ENCODE assay signal across 8 mouse cellular contexts in genomic region chr4:43058753-43059654, GRCm38 (mm10). TPM values are rescaled to one million over a fixed set of nuclear protein-coding genes. Genes with fewer than 3 reads are reported as not detected.
DNase-seq lines count a peak whose midpoint lies in the region; ATAC-seq lines count a peak whose summit lies in the region.

Unc13b (plus strand) TSS chr4:43058953.

- 0 out of 2 replicates have a peak, but pooled peaks cover 2% of the 10 kb centered on the region for H3K4me1 ChIP-seq in embryonic facial prominence, embryonic 11.5 days (ENCODE audit: control insufficient read depth, insufficient read depth, low read length)
- H3K4me1 ChIP-seq in intestine, embryonic 16.5 days (ENCODE audit: control insufficient read depth, insufficient read depth, low read length), result peaks cover 3% of the 10 kb centered on the region; the same call in 1 of the 2 replicates
- H3K4me1 ChIP-seq in limb, embryonic 10.5 days, result peaks cover 11% of the 10 kb centered on the region
- no peaks in the 10 kb centered on the region for H3K4me1 ChIP-seq in midbrain, embryonic 12.5 days

- H3K4me2 ChIP-seq in embryonic facial prominence, embryonic 11.5 days (ENCODE audit: low read depth, low read length), result peak within 1 kb of the TSS; percentile 95
- peak within 1 kb of the TSS; percentile 81 for H3K4me2 ChIP-seq in intestine, embryonic 16.5 days (ENCODE audit: low read depth, low read length)
- H3K4me2 ChIP-seq in midbrain, embryonic 12.5 days (replicated peaks), result peak within 1 kb of the TSS; percentile 77

- no peak within 1 kb of the TSS for H3K27ac ChIP-seq in embryonic facial prominence, embryonic 11.5 days (replicated peaks; ENCODE audit: low read depth, low read length)
- peak within 1 kb of the TSS; percentile 77 for H3K27ac ChIP-seq in intestine, embryonic 16.5 days (ENCODE audit: low read length)
- peak within 1 kb of the TSS; percentile 77 for H3K27ac ChIP-seq in limb, embryonic 10.5 days
- peak within 1 kb of the TSS; percentile 78 for H3K27ac ChIP-seq in midbrain, embryonic 12.5 days (replicated peaks)

- H3K27me3 ChIP-seq in embryonic facial prominence, embryonic 11.5 days (ENCODE audit: control insufficient read depth, insufficient read depth, low read length), result peaks cover 6% of the 10 kb centered on the region
- H3K27me3 ChIP-seq in intestine, embryonic 16.5 days (replicated peaks; ENCODE audit: control insufficient read depth, insufficient read depth, low read length), result peaks cover 5% of the 10 kb centered on the region; the same call in 1 of the 2 replicates
- peaks cover 42% of the 10 kb centered on the region for H3K27me3 ChIP-seq in limb, embryonic 10.5 days (ENCODE audit: low read depth, poor library complexity, severe bottlenecking)
- no peaks in the 10 kb centered on the region; the same call in 1 of the 2 replicates for H3K27me3 ChIP-seq in midbrain, embryonic 12.5 days

- peak within 1 kb of the TSS; percentile 65 for H3K9ac ChIP-seq in embryonic facial prominence, embryonic 11.5 days (replicated peaks; ENCODE audit: low read length)
- H3K9ac ChIP-seq in intestine, embryonic 16.5 days (ENCODE audit: low read depth, low read length), result peak within 1 kb of the TSS; percentile 76
- peak within 1 kb of the TSS; percentile 75 for H3K9ac ChIP-seq in midbrain, embryonic 12.5 days (replicated peaks)

- WGBS in embryonic facial prominence, embryonic 11.5 days, result under 1% methylated on average over 87 of the region's 90 CpGs
- WGBS in intestine, embryonic 16.5 days, result under 1% methylated on average over 70 of the region's 90 CpGs
- WGBS in limb, embryonic 10.5 days, result under 1% methylated on average over 83 of the region's 90 CpGs
- WGBS in midbrain, embryonic 12.5 days, result under 1% methylated on average over 78 of the region's 90 CpGs

- DNase-seq in adrenal gland, postnatal 4 days (ENCODE audit: low spot score in 2 of 2), result peak; percentile 71 to 79
- DNase-seq in embryonic facial prominence, embryonic 11.5 days (ENCODE audit: low spot score), result peak; percentile 92
- DNase-seq in gonadal fat pad, adult 2 months (ENCODE audit: low read depth), result peak; percentile 81
- DNase-seq in limb, embryonic 10.5 days (ENCODE audit: low spot score), result peak; percentile 91
- peak; percentile 54 for DNase-seq in spleen, adult 12 weeks (ENCODE audit: low spot score)
- DNase-seq in MN1 (ENCODE audit: low spot score), result no peak

- ATAC-seq in embryonic facial prominence, embryonic 11.5 days (replicated peaks; ENCODE audit: insufficient number of reproducible peaks, low FRiP score, low TSS enrichment, low read depth), result peak; percentile 89
- peak; percentile 99 for ATAC-seq in intestine, embryonic 16.5 days
- ATAC-seq in midbrain, embryonic 12.5 days (ENCODE audit: low FRiP score, low read depth), result peak; percentile 97

- H3K9me3 ChIP-seq in embryonic facial prominence, embryonic 11.5 days (replicated peaks; ENCODE audit: control insufficient read depth, low read length), result no peaks in the 10 kb centered on the region
- no peaks in the 10 kb centered on the region for H3K9me3 ChIP-seq in intestine, embryonic 16.5 days (ENCODE audit: control insufficient read depth, low read length)
- H3K9me3 ChIP-seq in limb, embryonic 10.5 days (replicated peaks), result no peaks in the 10 kb centered on the region
- no peaks in the 10 kb centered on the region for H3K9me3 ChIP-seq in midbrain, embryonic 12.5 days

- peak within 1 kb of the TSS; percentile 63 for H3K4me3 ChIP-seq in embryonic facial prominence, embryonic 11.5 days (ENCODE audit: low read depth, low read length)
- H3K4me3 ChIP-seq in intestine, embryonic 16.5 days (ENCODE audit: low read length), result peak within 1 kb of the TSS; percentile 72
- peak within 1 kb of the TSS; percentile 63 for H3K4me3 ChIP-seq in limb, embryonic 10.5 days
- H3K4me3 ChIP-seq in midbrain, embryonic 12.5 days, result peak within 1 kb of the TSS; percentile 81

- H3K36me3 ChIP-seq in embryonic facial prominence, embryonic 11.5 days (replicated peaks; ENCODE audit: control insufficient read depth, insufficient read depth, low read depth, low read length), result no peaks in the 10 kb centered on the region
- H3K36me3 ChIP-seq in intestine, embryonic 16.5 days (ENCODE audit: control insufficient read depth, insufficient read depth, low read length), result no peaks in the 10 kb centered on the region
- no peaks in the 10 kb centered on the region for H3K36me3 ChIP-seq in limb, embryonic 10.5 days
- H3K36me3 ChIP-seq in midbrain, embryonic 12.5 days, result no peaks in the 10 kb centered on the region

RNA-seq across cellular contexts. Expression of gene Unc13b, which starts in this region (rescaled TPM):
- total RNA-seq in adrenal gland, postnatal 4 days (2021), result 10 to 100 TPM; 14.0 to 17.4 TPM
- polyA plus RNA-seq in embryonic facial prominence, embryonic 11.5 days (2014; fragmentation: Nextera tagmentation; extraction: Ambion mirVana), result 4.1 and 6.1 TPM in 2 replicates
- polyA plus RNA-seq in gonadal fat pad, adult 2 months (2012; rRNA removed), result 22.1 and 22.4 TPM in 2 replicates
- 3.9 TPM in 2 replicates for polyA plus RNA-seq in intestine, embryonic 16.5 days (2015; fragmentation: Nextera tagmentation; extraction: Ambion mirVana)
- polyA plus RNA-seq in limb, embryonic 10.5 days (2016; fragmentation: Nextera tagmentation; extraction: Ambion mirVana), result 0.92 and 2.1 TPM in 2 replicates
- polyA plus RNA-seq in midbrain, embryonic 12.5 days (2016; fragmentation: Nextera tagmentation; extraction: Ambion mirVana), result 24.6 and 30.7 TPM in 2 replicates
